Mouse (Mus musculus): ENCODE data around the gene Acsf2. TPM values are rescaled to one million over a fixed set of nuclear protein-coding genes. Genes with fewer than 3 reads are reported as not detected.

Gene Acsf2
- polyA plus RNA-seq, 1 experiment from 2014 or later = 0.98 TPM

DNA sequence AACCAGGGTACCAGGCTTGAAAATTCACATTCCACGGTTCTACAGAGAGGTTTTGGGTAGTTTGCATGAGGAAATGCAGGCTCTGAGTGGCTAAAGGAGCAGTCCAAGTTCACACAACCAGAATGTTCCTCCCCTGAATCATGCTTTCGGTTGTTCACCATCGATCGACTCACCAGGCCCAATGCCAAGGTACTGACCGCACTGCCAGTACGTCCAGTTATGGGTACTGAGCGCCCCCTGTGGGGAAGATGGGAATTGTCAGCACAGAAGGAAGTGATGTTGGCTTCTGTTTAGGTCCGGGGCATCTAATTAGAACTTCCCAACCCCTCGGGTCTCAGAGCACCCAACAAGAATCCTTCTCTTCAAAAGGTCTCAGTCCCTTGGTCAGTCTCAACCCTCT, 57.7 kb downstream of the Acsf2 start:
- WGBS = 20% methylated on average over 9 of the region's 9 CpGs
- H3K9me3 ChIP-seq (ENCODE audit: control insufficient read depth, low read length) = no peaks in the 10 kb centered on the region
- peaks cover 11% of the 10 kb centered on the region for H3K4me1 ChIP-seq (replicated peaks; ENCODE audit: control insufficient read depth, insufficient read depth, low read length)
- 0 out of 2 replicates have a peak, but pooled peaks cover 3% of the 10 kb centered on the region for H3K36me3 ChIP-seq (ENCODE audit: control insufficient read depth, insufficient read depth)
- peak overlapping the region; percentile 34 for H3K4me2 ChIP-seq (ENCODE audit: low read length)
- no peak overlapping the region for H3K4me3 ChIP-seq (replicated peaks; ENCODE audit: low read length)
- H3K9ac ChIP-seq (replicated peaks; ENCODE audit: low read depth, low read length) = no peak overlapping the region
- no peak overlapping the region for H3K27ac ChIP-seq (ENCODE audit: low read length)
- no peaks in the 10 kb centered on the region for H3K27me3 ChIP-seq (replicated peaks; ENCODE audit: control insufficient read depth, insufficient read depth, low read length)
- ATAC-seq = no peak

GRCm38 (mm10) chr11:94543344-94543743, 58.3 kb downstream of the Acsf2 start:
- peaks cover 9% of the 10 kb centered on the region for H3K4me1 ChIP-seq (replicated peaks; ENCODE audit: control insufficient read depth, insufficient read depth, low read length)
- ATAC-seq = no peak

GRCm38 (mm10) chr11:94542400-94542799, 59.3 kb downstream of the Acsf2 start:
- WGBS = 81% methylated on average over 4 of the region's 4 CpGs
- peaks cover 5% of the 10 kb centered on the region for H3K4me1 ChIP-seq (replicated peaks; ENCODE audit: control insufficient read depth, insufficient read depth, low read length)
- no peak overlapping the region for H3K27ac ChIP-seq (ENCODE audit: low read length)
- no peak overlapping the region for H3K4me2 ChIP-seq (ENCODE audit: low read length)
- no peaks in the 10 kb centered on the region for H3K27me3 ChIP-seq (replicated peaks; ENCODE audit: control insufficient read depth, insufficient read depth, low read length)
- no peak overlapping the region for H3K9ac ChIP-seq (replicated peaks; ENCODE audit: low read depth, low read length)
- no peak overlapping the region for H3K4me3 ChIP-seq (replicated peaks; ENCODE audit: low read length)
- no peak for ATAC-seq
- no peaks in the 10 kb centered on the region for H3K9me3 ChIP-seq (ENCODE audit: control insufficient read depth, low read length)
- 0 out of 2 replicates have a peak, but pooled peaks cover 3% of the 10 kb centered on the region for H3K36me3 ChIP-seq (ENCODE audit: control insufficient read depth, insufficient read depth)

More at GRCm38 (mm10) chr11:94543344-94543743, 58.3 kb downstream of the Acsf2 start:
- H3K36me3 ChIP-seq (ENCODE audit: control insufficient read depth, insufficient read depth) = 0 out of 2 replicates have a peak, but pooled peaks cover 3% of the 10 kb centered on the region
- 85% methylated on average over 12 of the region's 12 CpGs for WGBS
- H3K9ac ChIP-seq (replicated peaks; ENCODE audit: low read depth, low read length) = no peak overlapping the region
- H3K27ac ChIP-seq (ENCODE audit: low read length) = no peak overlapping the region
- no peak overlapping the region for H3K4me3 ChIP-seq (replicated peaks; ENCODE audit: low read length)
- no peaks in the 10 kb centered on the region for H3K27me3 ChIP-seq (replicated peaks; ENCODE audit: control insufficient read depth, insufficient read depth, low read length)
- H3K4me2 ChIP-seq (ENCODE audit: low read length) = no peak overlapping the region
- H3K9me3 ChIP-seq (ENCODE audit: control insufficient read depth, low read length) = no peaks in the 10 kb centered on the region

DNA sequence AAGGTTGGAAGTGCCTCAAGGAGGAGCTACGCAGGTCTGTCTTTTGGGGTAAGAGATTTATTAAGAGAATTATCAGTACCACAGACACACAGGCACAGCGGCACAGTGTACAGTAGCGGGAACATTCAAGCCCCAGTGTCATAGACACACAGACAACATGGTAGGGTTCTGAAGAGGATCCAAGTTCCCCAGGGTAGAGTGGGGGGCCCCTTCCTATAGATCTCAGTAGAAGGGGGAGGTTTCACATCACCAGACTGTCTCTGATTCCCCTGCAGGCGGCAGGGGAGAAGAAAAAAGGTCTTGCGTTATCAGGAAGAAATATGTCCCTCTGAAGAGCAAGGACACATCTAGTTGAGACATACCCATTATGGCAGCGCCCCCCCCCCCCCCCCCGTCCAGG, 61.9 kb downstream of the Acsf2 start:
- Histone ChIP-seq H3K4me2 (ENCODE audit: low read length) (no peak overlapping the region), H3K4me3 (replicated peaks; ENCODE audit: low read length) (no peak overlapping the region), H3K9me3 (ENCODE audit: control insufficient read depth, low read length) (no peaks in the 10 kb centered on the region), H3K27me3 (replicated peaks; ENCODE audit: control insufficient read depth, insufficient read depth, low read length) (no peaks in the 10 kb centered on the region), H3K27ac (ENCODE audit: low read length) (no peak overlapping the region), H3K36me3 (ENCODE audit: control insufficient read depth, insufficient read depth) (0 out of 2 replicates have a peak, but pooled peaks cover 3% of the 10 kb centered on the region), H3K9ac (replicated peaks; ENCODE audit: low read depth, low read length) (no peak overlapping the region), H3K4me1 (replicated peaks; ENCODE audit: control insufficient read depth, insufficient read depth, low read length) (peaks cover 5% of the 10 kb centered on the region)
- WGBS = 81% methylated on average over 7 of the region's 7 CpGs
- no peak for ATAC-seq

GRCm38 (mm10) chr11:94538733-94539292, 62.9 kb downstream of the Acsf2 start:
- Histone ChIP-seq H3K27ac (ENCODE audit: low read length) (no peak overlapping the region), H3K36me3 (ENCODE audit: control insufficient read depth, insufficient read depth) (0 out of 2 replicates have a peak, but pooled peaks cover 3% of the 10 kb centered on the region), H3K4me1 (replicated peaks; ENCODE audit: control insufficient read depth, insufficient read depth, low read length) (no peaks in the 10 kb centered on the region), H3K4me3 (replicated peaks; ENCODE audit: low read length) (no peak overlapping the region), H3K9ac (replicated peaks; ENCODE audit: low read depth, low read length) (no peak overlapping the region), H3K9me3 (ENCODE audit: control insufficient read depth, low read length) (no peaks in the 10 kb centered on the region), H3K27me3 (replicated peaks; ENCODE audit: control insufficient read depth, insufficient read depth, low read length) (no peaks in the 10 kb centered on the region), H3K4me2 (ENCODE audit: low read length) (no peak overlapping the region)
- no peak for ATAC-seq
- 73% methylated on average over 8 of the region's 8 CpGs for WGBS

- H3K27me3 ChIP-seq (replicated peaks; ENCODE audit: control insufficient read depth, insufficient read depth, low read length) = no peaks in the 10 kb centered on the region
- H3K9ac ChIP-seq (replicated peaks; ENCODE audit: low read depth, low read length) = no peak overlapping the region
- ATAC-seq = no peak
- H3K4me2 ChIP-seq (ENCODE audit: low read length) = no peak overlapping the region
- H3K4me1 ChIP-seq (replicated peaks; ENCODE audit: control insufficient read depth, insufficient read depth, low read length) = no peaks in the 10 kb centered on the region
- H3K4me3 ChIP-seq (replicated peaks; ENCODE audit: low read length) = no peak overlapping the region
- 90% methylated on average over 8 of the region's 8 CpGs for WGBS
- no peaks in the 10 kb centered on the region for H3K36me3 ChIP-seq (ENCODE audit: control insufficient read depth, insufficient read depth)
- no peak overlapping the region for H3K27ac ChIP-seq (ENCODE audit: low read length)
- H3K9me3 ChIP-seq (ENCODE audit: control insufficient read depth, low read length) = no peaks in the 10 kb centered on the region
Observed at GRCm38 (mm10) chr11:94533171-94533570, 68.5 kb downstream of the Acsf2 start.

- no peak overlapping the region for H3K27ac ChIP-seq (ENCODE audit: low read length)
- H3K4me1 ChIP-seq (replicated peaks; ENCODE audit: control insufficient read depth, insufficient read depth, low read length) = no peaks in the 10 kb centered on the region
- no peak for ATAC-seq
Observed at GRCm38 (mm10) chr11:94528879-94529278, 72.8 kb downstream of the Acsf2 start.

DNA sequence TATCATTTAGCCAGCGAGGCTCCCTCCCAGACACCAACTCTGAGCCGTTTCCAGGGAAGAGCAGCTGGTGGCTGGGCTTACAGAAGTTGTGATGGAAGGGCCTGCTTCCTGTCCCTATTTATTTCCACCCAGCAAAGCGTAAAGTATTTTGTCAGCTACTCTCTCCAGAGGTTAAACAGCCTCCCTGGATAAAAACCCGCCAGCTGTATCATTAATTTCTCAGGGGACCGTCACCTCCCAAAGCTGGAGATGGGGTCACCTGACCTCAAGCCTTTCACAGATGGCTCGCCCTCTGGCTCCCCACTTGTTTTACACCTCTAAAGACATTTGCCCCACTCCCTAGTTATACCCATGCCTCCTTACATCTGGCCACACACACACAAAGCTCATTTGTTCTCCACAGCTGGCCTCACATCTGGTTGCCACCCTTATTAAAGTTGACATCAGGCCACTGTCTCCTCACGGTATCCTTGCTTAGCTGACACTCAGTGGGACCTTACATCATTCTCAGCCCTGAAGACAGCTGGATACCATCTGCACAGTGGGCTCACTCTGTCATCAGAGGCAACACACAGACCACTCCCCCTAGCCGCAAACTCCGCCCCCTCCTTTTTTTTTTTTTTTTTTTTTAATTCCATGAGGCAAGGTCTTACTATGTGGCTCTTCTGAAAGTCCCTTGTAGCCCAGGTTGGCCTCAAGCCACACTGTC, 75.3 kb downstream of the Acsf2 start:
- no peak for ATAC-seq
- Histone ChIP-seq H3K9me3 (ENCODE audit: control insufficient read depth, low read length) (no peaks in the 10 kb centered on the region), H3K9ac (replicated peaks; ENCODE audit: low read depth, low read length) (no peak overlapping the region), H3K4me2 (ENCODE audit: low read length) (no peak overlapping the region), H3K27me3 (replicated peaks; ENCODE audit: control insufficient read depth, insufficient read depth, low read length) (no peaks in the 10 kb centered on the region), H3K4me1 (replicated peaks; ENCODE audit: control insufficient read depth, insufficient read depth, low read length) (peaks cover 4% of the 10 kb centered on the region; the same call in 1 of the 2 replicates), H3K36me3 (ENCODE audit: control insufficient read depth, insufficient read depth) (no peaks in the 10 kb centered on the region), H3K27ac (ENCODE audit: low read length) (no peak overlapping the region), H3K4me3 (replicated peaks; ENCODE audit: low read length) (no peak overlapping the region)
- 58% methylated on average over 9 of the region's 9 CpGs for WGBS

More at GRCm38 (mm10) chr11:94528879-94529278, 72.8 kb downstream of the Acsf2 start:
- no peaks in the 10 kb centered on the region for H3K27me3 ChIP-seq (replicated peaks; ENCODE audit: control insufficient read depth, insufficient read depth, low read length)
- no peak overlapping the region for H3K9ac ChIP-seq (replicated peaks; ENCODE audit: low read depth, low read length)
- H3K9me3 ChIP-seq (ENCODE audit: control insufficient read depth, low read length) = no peaks in the 10 kb centered on the region
- 32% methylated on average over 3 of the region's 3 CpGs for WGBS
- H3K4me3 ChIP-seq (replicated peaks; ENCODE audit: low read length) = no peak overlapping the region
- no peak overlapping the region for H3K4me2 ChIP-seq (ENCODE audit: low read length)
- no peaks in the 10 kb centered on the region for H3K36me3 ChIP-seq (ENCODE audit: control insufficient read depth, insufficient read depth)

- peak within 1 kb of the TSS; percentile 52 for H3K4me3 ChIP-seq (replicated peaks; ENCODE audit: low read length)
- H3K4me2 ChIP-seq (ENCODE audit: low read length) = peak within 1 kb of the TSS; percentile 80
- no peaks in the 10 kb centered on the region for H3K36me3 ChIP-seq (ENCODE audit: control insufficient read depth, insufficient read depth)
- H3K9ac ChIP-seq (replicated peaks; ENCODE audit: low read depth, low read length) = peak within 1 kb of the TSS; percentile 50
- peak; percentile 76 for ATAC-seq
- WGBS = under 1% methylated on average over 42 of the region's 42 CpGs
- no peaks in the 10 kb centered on the region for H3K27me3 ChIP-seq (replicated peaks; ENCODE audit: control insufficient read depth, insufficient read depth, low read length)
- H3K27ac ChIP-seq (ENCODE audit: low read length) = no peak within 1 kb of the TSS
- H3K9me3 ChIP-seq (ENCODE audit: control insufficient read depth, low read length) = no peaks in the 10 kb centered on the region
- H3K4me1 ChIP-seq (replicated peaks; ENCODE audit: control insufficient read depth, insufficient read depth, low read length) = peaks cover 8% of the 10 kb centered on the region; the same call in 1 of the 2 replicates
Observed at GRCm38 (mm10) chr11:94521219-94521843, 80.3 kb downstream of the Acsf2 start, which contains the start of gene Mycbpap. Gene Mycbpap (minus strand): TSS chr11:94521742.
